Mouse (Mus musculus) spleen, embryonic (tissue): ENCODE measurements around the gene Cx3cr1.

ENCODE experiments used
- CTCF ChIA-PET: fragments of 350-600 bp; sonication (Branson Sonifier 250); formaldehyde crosslinking; loops from one replicate; lab custom pipeline; 2022; lab: Charles Lee

Gene Cx3cr1

DNA sequence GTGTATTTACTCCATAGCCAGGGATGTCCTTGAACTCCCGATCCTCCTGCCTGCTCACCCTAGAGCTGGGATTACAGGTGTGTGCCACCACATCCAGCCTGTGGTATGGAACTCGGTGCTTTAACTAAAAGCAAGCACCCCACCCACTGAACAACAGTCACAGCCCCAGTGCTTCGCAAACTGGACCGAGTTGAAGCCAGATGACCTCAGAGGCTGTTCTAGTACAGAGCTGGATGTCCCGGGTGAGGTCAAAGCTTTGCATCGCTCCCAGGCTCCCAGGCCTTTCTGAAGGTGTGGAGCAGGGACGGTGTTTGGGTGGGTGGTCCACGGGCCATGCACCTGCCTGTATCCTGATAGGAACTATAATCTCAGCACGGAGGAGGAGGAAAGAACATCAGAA is 118.3 kb downstream of the Cx3cr1 start:
- CTCF ChIA-PET, result no interaction called here

DNA sequence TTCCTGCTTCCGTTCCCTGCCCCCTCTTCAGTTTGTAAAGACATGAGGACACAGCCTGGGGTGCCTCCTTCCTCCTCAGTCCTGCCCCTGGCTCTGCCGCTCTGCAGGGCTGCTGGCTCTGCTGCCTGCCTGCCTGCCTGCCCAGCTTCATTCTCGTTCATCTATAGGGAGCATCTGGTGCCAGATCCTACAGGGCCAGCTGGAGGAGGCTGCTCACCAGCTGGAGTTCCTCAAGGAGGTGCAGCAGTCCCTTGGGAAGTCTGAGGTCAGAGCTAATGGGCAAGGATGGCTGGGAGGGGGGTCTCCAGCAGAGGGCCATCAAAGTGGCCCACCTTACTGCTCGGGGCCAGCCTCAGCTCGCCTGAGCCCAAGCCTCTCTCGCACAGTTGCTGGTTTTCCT is 119.2 kb downstream of the Cx3cr1 start:
- CTCF ChIA-PET, result interaction anchor here (0.5 to 0.9 kb wide), 2 partner anchors 11 to 105 kb away, joined by 4 to 5 read pairs; no protein-coding TSS in a partner anchor

DNA sequence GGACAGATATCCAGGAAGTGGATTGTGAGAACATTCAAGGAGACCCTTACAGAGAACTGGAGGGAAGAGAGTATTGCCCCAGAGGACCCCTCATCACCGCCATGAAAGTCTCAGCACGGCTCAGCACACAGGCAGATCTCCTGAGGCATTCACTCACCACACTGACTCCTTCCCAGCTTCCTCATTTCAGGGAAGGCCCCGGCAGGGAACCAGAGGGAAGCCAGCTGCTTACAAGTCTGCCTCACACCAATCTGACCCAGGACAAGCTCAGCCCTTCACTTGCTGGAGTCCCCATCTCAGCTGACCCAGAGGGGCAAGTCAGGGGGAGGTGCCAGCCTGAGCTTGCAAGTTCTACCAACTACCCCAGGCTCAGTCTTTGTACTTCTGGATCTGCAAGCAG is 120.9 kb downstream of the Cx3cr1 start:
- CTCF ChIA-PET, result no interaction called here

DNA sequence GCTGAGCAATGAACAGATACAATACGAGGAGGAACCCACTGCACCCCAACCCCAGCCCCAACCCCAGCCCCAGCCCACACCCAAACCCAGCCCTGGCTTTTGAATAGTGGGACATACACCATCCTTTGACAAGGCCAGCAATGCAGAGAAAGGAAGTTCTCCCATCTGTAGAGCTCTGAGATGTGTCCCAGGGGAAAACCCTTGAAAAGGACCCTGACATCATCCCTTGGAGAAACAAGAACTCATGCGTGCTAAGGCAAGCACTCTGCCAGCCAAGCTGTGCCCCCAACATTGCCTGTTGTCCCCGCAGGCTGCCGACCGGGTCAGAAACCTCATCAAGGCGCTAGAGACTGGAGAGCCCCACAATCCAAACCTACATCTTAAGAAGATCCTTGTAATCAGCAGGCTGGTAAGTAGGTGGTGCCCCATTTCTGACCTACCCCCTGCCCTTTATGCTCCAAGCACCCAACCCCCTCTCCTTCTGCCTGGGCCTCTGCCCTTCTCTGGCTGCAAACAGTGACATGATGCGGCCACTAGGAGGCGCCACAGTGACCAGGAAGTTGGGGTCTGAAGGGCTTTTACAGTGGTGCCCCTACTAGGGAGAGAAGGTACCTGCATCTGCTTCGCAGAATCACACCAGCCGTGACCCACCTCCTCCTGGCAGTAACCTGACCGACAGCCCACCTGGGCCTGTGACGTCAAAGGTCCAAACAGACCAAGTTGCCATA is 124.3 kb downstream of the Cx3cr1 start:
- CTCF ChIA-PET, result interaction anchor here (0.6 kb wide), 1 partner anchor 379 kb away, joined by 3 read pairs; no protein-coding TSS in a partner anchor

DNA sequence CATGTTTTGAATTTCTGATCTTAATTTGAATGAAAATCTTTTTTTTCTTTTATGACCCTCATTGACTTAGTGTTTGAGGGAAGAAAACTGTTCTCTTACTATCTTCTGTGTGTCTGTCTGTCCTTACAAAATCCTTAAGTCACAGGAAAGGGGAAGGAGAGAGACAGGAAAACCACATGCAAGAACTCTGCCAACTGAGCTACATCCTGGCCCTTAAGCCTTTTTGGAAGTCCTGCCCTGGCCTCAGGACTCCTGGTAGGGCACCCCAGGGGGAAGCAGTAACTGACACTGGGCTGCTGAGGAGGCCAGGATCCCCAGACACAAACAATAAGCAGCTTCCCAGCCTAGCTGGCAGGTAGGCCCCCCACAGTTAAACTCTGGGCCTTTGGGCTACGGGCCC is 126.4 kb downstream of the Cx3cr1 start:
- CTCF ChIA-PET, result interaction anchor here (0.6 kb wide), 1 partner anchor 28 kb away, joined by 3 read pairs; no protein-coding TSS in a partner anchor

DNA sequence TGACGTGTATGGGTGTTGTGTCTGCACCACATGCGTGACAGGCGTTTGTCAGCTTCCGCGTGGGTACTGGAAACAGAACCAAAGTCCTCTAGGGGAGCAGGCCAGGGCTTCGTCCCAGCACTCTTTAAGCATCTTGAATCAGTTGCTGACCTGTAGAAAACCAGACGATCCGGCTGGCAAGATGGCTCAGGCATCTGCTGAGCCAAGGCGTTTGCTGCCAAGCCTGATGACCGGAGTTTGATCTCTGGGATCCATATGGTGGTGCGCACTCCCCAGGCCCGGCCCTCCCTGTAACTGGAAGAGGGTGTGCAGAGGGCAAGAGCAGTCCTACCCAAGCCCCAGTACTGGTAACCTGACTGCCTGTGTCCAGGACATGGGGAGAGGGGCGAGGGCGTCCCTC is 127.8 kb downstream of the Cx3cr1 start:
- CTCF ChIA-PET, result no interaction called here

DNA sequence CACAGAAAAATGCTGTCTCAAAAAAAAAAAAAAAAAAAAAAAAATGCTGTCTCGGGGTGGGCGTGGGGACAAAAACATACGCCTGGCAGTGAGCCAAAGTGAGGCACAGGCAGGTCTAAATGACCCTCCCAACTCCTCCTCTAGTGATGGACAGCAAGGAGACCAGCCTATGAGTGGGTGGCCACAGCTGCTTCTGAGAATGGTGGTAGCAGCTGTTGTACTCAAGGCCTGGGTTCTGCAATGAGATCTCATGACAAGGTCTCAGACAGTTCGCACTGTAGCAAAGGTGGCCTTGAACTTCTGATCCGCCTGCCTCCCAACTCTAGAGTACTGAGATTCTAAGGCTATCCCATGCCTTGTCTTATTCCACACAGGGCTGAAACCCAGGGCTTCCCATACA is 128.3 kb downstream of the Cx3cr1 start:
- CTCF ChIA-PET, result no interaction called here

DNA sequence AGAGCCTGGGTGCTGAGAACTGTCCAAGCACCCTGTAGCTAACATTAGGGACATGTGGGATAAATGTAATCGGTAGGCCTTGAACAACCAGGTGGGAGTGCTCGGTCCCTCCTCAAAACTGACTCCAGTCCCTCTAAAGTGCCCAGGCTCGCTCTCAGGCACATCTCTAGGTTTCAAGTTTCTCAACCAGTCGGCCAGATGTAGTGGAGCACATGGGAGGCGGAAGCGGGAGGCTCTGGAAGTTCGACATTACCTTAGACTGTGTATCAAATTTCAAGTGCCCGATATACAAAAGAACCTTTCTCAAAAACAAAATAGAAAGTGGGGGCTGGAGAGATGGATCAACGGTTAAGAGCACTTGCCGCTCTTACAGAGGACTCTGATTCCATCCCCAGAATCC is 130.0 kb downstream of the Cx3cr1 start:
- CTCF ChIA-PET, result no interaction called here

DNA sequence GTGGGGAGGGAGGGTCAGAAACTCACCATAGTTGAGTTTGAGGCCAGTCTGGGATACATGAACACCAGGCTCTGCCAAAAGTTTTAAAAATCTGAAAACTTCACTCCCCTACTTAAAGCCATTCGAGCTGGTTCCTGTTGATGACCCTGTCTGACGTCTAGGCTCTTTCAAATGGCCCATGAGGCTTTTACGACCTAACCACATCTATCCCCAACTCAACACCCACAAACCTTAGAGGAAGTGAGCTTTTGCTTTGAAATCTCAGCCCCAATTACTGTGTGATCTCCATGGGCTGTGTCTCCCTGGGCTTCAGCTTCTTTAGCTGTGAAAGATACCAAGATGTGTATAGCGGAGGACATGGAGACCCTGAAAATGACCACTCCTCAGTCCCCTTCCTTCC is 131.2 kb downstream of the Cx3cr1 start:
- CTCF ChIA-PET, result no interaction called here

DNA sequence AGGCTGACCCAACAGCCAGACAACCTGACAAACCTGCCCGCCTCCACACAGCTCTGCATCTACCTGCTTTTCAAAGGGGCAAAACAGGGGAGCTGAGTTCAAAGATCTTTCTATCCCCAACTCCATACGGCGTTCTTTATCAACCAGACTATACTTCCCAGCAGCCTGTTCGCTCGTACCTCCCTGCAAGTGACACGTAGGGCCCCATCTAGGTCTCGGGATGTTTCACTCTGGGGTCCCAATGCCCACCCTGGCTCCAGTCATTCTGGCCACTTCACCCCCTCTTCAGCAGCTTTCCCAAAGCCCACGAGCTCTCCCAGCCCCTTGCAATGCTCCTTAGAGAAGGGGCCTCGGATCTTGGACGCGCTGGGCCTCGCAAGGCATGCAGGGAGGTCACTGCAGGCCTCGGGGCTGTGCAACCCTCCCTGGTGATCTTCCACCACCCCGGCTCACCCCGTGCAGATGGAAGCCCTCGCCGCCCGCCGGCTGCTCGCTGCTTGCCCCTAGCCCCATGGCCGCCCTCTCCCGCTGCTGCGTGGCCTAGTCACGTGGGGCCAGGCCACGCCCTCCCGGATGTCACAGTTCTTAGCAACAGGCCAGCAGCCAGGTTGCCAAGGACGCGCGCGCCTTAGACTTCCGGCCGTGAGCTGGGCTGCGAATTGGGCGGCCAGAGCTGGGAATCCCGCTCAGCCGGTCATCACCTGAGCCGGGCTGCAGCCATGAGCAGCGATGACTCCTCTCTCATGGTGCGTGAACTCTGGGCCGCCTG is 132.5 kb downstream of the Cx3cr1 start, which contains the start of the genes Gorasp1 and Ttc21a:
Gorasp1 (minus strand) TSS at position 561 of the 769 bp plus-strand sequence.
Ttc21a (plus strand) TSS at position 602 of the 769 bp plus-strand sequence.
- CTCF ChIA-PET, result no interaction called here

DNA sequence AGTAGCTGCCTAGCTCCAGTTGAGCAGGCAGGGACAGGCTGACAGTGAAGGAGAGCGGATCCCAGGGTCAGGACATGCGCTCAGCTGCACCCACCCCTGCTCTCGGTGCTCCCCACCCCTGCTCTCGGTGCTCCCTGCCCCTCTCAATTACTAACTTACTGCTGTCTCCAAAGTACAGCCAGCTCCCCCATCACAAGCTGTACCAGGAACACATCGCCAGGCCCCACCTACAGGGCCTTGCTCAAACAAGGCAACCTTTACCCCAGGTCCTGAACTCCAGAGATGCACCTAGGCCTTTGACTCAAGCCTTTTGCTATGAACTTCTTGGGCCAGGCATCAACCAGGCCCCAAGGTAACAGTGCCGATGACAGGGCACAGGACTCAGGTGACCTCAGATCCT is 136.0 kb downstream of the Cx3cr1 start:
- CTCF ChIA-PET, result interaction anchor here (0.5 to 0.7 kb wide), 2 partner anchors 78 to 105 kb away, joined by 4 to 7 read pairs; no protein-coding TSS in a partner anchor

DNA sequence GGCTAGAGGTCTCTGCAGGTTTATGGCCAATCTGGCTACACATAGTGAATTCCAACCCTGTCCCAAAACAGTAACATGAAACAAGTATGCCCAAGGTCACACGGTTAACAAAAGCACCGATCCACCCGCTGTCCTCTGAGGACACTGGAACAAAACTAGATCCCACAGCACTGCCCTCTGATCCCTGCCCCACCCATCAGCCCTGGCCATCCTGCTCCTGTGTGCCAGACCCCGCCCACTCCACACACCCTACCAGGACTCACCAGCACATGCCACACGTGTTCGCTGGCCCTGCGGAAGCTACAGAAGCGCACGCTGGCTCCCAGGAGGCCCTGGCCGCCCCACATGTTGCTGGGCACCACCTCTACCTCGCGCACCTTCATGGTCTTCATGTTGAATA is 137.3 kb downstream of the Cx3cr1 start:
- CTCF ChIA-PET, result no interaction called here

DNA sequence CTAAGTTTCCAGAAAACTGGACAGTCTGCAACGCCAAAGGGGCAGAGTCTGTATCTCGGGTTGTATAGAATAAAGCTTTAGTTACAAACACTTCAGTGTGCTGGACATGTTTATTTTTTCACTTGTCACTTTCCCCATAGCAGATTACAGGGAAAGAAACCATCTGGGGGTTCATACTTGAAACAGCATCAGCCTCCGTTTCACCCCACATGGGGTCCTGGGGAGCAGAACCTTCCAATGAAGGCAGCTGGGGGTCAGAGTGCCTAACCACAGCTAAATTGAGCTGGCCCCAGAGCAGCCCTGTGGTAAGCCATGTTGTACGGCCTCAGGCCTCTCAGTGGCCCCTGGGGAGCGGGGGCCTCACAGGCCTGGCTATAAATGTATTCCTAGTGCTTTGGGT is 143.2 kb downstream of the Cx3cr1 start:
- CTCF ChIA-PET, result no interaction called here

DNA sequence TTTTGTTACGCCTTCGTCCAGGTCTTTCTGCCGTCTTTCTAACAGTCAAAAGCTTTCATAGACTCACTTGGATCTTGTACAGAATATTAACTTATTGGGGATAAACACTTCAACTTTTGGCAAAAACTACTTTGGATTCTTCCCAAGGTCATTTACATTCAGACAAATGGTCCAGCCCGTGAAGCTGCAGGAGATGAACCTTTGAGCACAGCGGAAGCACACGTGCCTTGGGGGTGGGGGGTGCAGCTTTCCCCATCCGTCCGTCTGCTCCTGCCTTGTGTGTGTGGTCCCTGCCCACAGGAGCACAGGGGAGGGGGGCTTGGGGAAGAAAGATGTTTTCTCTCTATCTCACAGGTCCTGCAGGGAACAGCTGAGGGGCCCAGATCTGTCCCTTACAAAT is 143.9 kb downstream of the Cx3cr1 start:
- CTCF ChIA-PET, result interaction anchor here (0.7 kb wide), 1 partner anchor 10 kb away, joined by 7 read pairs; no protein-coding TSS in a partner anchor

DNA sequence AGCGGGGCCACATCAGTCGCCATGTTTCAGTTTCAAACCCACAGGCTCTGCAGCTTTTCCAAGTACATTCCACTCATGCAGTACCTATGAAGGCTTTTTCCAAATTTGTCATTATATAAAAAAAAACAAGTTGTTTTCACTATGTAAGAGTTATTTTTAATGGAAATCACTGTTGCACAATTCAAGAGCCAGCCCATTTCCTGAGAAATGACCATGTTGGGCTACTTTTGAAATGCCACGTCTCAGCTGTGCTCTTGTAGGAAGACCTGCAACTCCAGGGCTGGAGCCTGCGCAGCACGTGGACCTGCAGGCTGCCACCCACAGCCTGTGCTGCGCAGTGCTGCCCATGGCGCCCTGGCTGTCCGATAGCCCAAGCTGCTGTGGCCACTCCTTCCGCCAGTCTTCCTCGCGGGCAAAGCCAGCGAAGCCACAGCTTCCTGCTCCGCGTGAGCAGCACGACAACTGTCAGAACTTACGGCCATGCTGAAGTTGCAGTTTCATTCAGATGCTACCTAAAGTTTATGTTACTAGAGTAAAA is 144.5 kb downstream of the Cx3cr1 start:
- CTCF ChIA-PET, result interaction anchor here (0.7 kb wide), 1 partner anchor 10 kb away, joined by 7 read pairs; no protein-coding TSS in a partner anchor

DNA sequence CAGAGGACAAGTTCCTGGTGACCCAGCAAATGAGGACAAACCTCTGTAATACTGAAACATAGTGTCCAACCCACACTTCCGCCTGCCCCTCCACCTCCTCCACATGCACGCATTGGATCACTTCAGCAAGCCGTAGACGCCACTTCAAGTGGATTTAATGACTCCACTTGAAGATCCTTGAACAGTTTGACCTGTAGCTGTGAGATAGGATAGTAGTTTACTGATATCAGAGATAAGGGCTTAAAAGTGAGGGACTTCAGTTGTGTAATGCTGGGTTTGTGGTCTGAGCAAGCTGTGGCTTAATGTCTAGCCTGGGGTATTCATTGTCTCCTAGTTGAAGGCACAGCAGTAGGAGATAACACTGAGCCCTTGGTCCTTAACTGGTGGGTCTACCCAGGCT is 146.2 kb downstream of the Cx3cr1 start:
- CTCF ChIA-PET, result no interaction called here

DNA sequence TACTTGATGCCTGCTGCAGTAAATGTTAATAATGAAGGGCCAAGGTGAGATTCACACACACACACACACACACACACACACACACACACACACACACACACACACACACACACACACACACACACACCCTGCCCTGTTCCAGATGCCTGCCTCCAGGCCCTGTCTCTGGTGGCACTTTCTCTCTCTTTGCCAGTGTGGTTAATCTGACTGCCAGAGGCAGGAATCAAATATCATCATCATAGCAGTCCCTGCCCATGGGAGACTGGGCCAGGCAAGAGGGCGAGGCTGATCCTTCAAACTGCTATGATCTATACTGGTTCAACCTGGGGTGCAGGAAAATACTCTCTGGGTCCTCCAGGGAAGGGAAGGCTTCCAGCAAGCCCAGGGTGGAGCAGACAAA is 149.8 kb downstream of the Cx3cr1 start:
- CTCF ChIA-PET, result no interaction called here

DNA sequence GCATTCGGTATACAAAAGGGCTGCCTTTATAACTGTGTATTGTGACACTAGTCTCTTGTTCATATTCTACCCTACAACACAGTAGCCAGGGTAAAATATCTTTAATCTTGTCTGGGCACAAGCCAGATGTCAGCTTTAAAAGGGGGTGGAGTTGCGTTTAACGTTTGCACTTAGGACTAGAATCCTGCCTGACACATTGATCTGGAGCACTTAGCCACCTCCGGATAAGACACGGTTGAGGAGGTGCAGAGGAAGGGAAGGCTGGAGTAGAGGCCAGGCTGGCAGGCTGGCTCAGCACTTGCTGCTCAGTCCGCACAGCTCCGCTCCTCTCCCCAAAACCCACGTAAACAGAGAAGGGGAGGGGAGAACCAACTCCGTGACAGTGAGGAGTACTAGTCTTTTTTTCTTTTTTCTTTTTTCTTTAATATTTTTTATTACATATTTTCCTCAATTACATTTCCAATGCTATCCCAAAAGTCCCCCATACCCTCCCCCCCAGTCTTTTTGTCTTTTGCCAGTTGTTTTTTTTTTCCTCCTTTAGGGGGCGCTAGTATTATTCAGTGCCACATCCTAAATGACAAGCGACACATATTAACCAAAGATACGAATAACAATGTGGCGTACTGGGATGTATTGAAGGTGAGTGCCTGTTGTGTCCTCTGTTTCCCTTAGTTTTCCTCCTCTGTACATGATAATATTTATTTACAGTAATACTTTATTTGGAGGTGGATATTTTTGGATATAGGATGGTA is 156.4 kb downstream of the Cx3cr1 start:
- CTCF ChIA-PET, result interaction anchor here (0.7 kb wide), 1 partner anchor 1440 kb away, joined by 14 read pairs; no protein-coding TSS in a partner anchor

DNA sequence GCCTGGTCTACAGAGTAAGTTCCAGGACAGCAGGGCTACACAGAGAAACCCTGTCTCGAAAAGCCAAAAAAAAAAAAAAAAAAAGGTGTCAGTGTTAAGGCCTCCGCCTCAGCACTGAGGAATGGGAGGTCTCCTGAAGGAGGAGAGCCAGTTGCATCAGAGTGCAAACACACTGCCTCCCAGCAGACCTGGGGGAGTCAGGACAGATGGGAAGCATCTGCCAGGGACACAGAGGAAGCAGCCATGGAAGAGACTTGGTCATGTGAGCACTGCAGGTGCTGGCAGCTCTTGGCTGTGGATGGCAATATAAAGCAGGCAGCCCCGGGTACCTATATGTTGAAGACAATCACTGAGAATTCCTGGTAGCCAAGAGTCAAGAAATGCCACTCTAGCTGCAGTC is 159.7 kb downstream of the Cx3cr1 start:
- CTCF ChIA-PET, result no interaction called here

DNA sequence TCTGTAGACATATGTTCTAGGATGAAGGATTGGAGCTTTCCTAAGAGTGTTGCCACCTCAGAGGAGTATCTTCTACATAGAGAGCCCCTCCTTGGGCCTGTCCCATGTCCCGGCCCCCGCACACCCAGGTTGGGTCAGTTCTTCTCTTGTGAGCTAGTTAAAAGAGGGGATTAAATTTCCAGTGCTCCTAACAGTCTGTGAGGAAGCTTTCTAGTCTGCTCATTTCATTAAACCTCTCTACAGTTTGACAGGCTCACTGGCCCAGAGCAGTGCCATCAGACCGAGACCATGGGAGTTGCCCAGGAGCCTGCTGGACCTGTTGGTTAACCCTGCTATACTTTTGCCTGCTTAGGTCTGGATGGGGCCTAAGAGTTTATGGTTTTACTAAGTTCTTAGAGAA is 161.0 kb downstream of the Cx3cr1 start:
- CTCF ChIA-PET, result interaction anchor here (1.0 kb wide), 1 partner anchor 13 kb away, joined by 3 read pairs; no protein-coding TSS in a partner anchor

DNA sequence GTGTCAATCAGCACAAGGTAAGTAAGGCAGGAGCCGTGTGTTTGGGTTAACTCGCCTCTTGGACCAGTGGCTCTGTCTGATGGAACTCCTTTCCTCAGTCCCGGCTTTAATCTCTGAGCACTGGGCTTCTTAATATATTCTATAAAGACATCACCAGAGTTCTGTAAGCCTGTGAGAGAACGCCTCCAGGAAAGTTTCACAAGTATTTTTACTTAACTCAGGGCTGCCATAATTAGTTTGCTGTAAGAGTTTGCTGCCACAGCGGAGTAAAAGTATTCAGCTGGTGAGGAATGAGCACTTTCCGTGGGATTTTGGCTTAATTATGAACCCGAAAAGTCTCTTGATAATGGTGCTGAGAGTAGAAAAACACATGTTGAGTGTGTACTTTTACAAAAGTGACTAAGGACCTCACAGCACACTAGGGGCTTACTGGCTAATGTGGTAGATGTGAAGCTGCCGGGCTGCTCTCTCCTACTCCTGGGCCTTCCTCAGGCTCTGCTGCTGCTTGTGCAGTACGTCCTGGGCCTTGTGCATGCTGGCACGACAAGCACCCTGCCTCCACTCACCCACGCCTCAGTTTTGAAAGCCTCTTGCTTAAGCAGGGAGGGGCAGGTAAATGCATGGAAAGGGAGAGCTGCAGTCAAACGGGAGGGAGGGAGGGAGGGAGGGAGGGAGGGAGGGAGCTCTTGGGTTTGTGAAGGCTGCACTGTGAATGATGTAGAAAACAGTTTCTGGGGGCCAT is 167.1 kb downstream of the Cx3cr1 start:
- CTCF ChIA-PET, result no interaction called here
